In genomic region chr10:18931344-18931743, GRCm38 (mm10) we compare ENCODE assay signal across 19 mouse cellular contexts.
A peak's percentile ranks its signal among the peaks of the same experiment; 100 is the strongest.
DNase-seq lines count a peak whose midpoint lies in the region; ATAC-seq lines count a peak whose summit lies in the region.
"Had no signal": no experiment of that assay in that cellular context is flagged by ENCODE, and none has a peak within 500 bp of the region (broad histone marks: within the 10 kb centered on the region; RNA-seq: fewer than 3 reads in every experiment).

No protein-coding gene starts in this region.

- 50% methylated on average over 2 of the region's 2 CpGs for WGBS in heart, embryonic 10.5 days
- WGBS in macrophage (ENCODE audit: missing documents), result 7% methylated on average over 2 of the region's 2 CpGs

- H3K36me3 ChIP-seq in heart, embryonic 10.5 days, result no peaks in the 10 kb centered on the region
- no peaks in the 10 kb centered on the region for H3K36me3 ChIP-seq in macrophage (ENCODE audit: inconsistent target)
- H3K36me3 ChIP-seq: embryonic facial prominence, embryonic 15.5 days; limb, embryonic 12.5 days; midbrain, embryonic 10.5 days; neural tube, embryonic 15.5 days had no signal

- no peaks in the 10 kb centered on the region for H3K9me3 ChIP-seq in heart, embryonic 10.5 days
- H3K9me3 ChIP-seq: embryonic facial prominence, embryonic 15.5 days; forebrain, embryonic 13.5 days; limb, embryonic 12.5 days; midbrain, embryonic 10.5 days; neural tube, embryonic 15.5 days had no signal

- no peak overlapping the region for H3K27ac ChIP-seq in heart, embryonic 10.5 days
- peak overlapping the region; percentile 84 for H3K27ac ChIP-seq in macrophage
- H3K27ac ChIP-seq: embryonic facial prominence, embryonic 15.5 days; forebrain, embryonic 13.5 days; layer of hippocampus, adult 2 months; limb, embryonic 12.5 days; midbrain, embryonic 10.5 days; neural tube, embryonic 15.5 days had no signal

- H3K4me1 ChIP-seq in heart, embryonic 10.5 days, result no peaks in the 10 kb centered on the region
- H3K4me1 ChIP-seq: embryonic facial prominence, embryonic 15.5 days; forebrain, embryonic 13.5 days; limb, embryonic 12.5 days; midbrain, embryonic 10.5 days; neural tube, embryonic 15.5 days had no signal

- H3K27me3 ChIP-seq in heart, embryonic 10.5 days (ENCODE audit: insufficient read depth, poor library complexity, severe bottlenecking), result no peaks in the 10 kb centered on the region
- H3K27me3 ChIP-seq: embryonic facial prominence, embryonic 15.5 days; forebrain, embryonic 13.5 days; limb, embryonic 12.5 days; neural tube, embryonic 15.5 days; Patski had no signal

- H3K79me2 ChIP-seq in macrophage (ENCODE audit: inconsistent target), result no peaks in the 10 kb centered on the region

- H3K4me3 ChIP-seq in heart, embryonic 10.5 days, result no peak overlapping the region
- no peak overlapping the region for H3K4me3 ChIP-seq in macrophage (ENCODE audit: inconsistent target)
- H3K4me3 ChIP-seq: embryonic facial prominence, embryonic 15.5 days; forebrain, embryonic 13.5 days; layer of hippocampus, adult 2 months; limb, embryonic 12.5 days; midbrain, embryonic 10.5 days; neural tube, embryonic 15.5 days had no signal

- DNase-seq in heart, adult 11 months, result peak; percentile 44
- no peak for DNase-seq in heart, embryonic 10.5 days (ENCODE audit: low spot score)
- DNase-seq in 416B (ENCODE audit: low read depth), result peak; percentile 81
- no peak for DNase-seq in layer of hippocampus, postnatal 10 days (ENCODE audit: low spot score in 2 of 2)
- DNase-seq in layer of hippocampus, adult 11-12 months (ENCODE audit: low spot score), result no peak
- no peak for DNase-seq in layer of hippocampus, adult 9-10 months (ENCODE audit: low spot score)
- DNase-seq: cerebellum, adult 9-10 months; kidney, adult 8-10 months; thymus, adult 18-20 months had no signal

- ATAC-seq in hematopoietic stem cell, adult 5-6 weeks (replicated peaks in 1 of 2; ENCODE audit: insufficient read depth in 1 of 2, low FRiP score in 2 of 2, low TSS enrichment in 1 of 2, low read depth in 1 of 2, poor library complexity in 2 of 2, severe bottlenecking in 2 of 2), result peak; percentile 42 to 56; a peak in 2 of 4 replicates
- ATAC-seq: activated CD4-positive, CD25-positive, alpha-beta regulatory T cell, adult 4 months; forebrain, embryonic 13.5 days; Patski had no signal

Comparison
In these comparisons a context has a peak if more than half of its experiments do, and no peak if none do; other contexts are left out.
1. DNase-seq: peak in heart, adult 11 months (single experiment) and 416B (single experiment); none in heart, embryonic 10.5 days (single experiment), layer of hippocampus, postnatal 10 days (0 of 2), layer of hippocampus, adult 11-12 months (single experiment) and layer of hippocampus, adult 9-10 months (single experiment).